Comparison of ENCODE assay signal across 14 mouse cellular contexts in genomic region chr2:27447782-27448181, GRCm38 (mm10). TPM values are rescaled to one million over a fixed set of nuclear protein-coding genes. Genes with fewer than 3 reads are reported as not detected.
DNase-seq lines count a peak whose midpoint lies in the region; ATAC-seq and TF ChIP-seq lines count a peak whose summit lies in the region.
"Had no signal": no experiment of that assay in that cellular context is flagged by ENCODE, and none has a peak within 500 bp of the region (broad histone marks: within the 10 kb centered on the region; RNA-seq: fewer than 3 reads in every experiment).

No protein-coding gene starts in this region.

- in situ Hi-C loops in ES-E14 (cut with MboI; ENCODE audit: low sequenced_read_pairs in 2 of 2, unreplicated experiment in 2 of 2), result no loop called here

- TF ChIP-seq EP300 in lung, postnatal 0 days (IDR thresholded peaks at IDR 0.05), result no peak

- H3K36me3 ChIP-seq in hindbrain, embryonic 11.5 days (ENCODE audit: control insufficient read depth, insufficient read depth, low read length), result peaks cover 20% of the 10 kb centered on the region
- peaks cover 48% of the 10 kb centered on the region for H3K36me3 ChIP-seq in hindbrain, embryonic 16.5 days (ENCODE audit: control insufficient read depth, insufficient read depth, low read length)
- H3K36me3 ChIP-seq in lung, postnatal 0 days (ENCODE audit: insufficient read depth, low read length), result peaks cover 41% of the 10 kb centered on the region
- peaks cover 38% of the 10 kb centered on the region for H3K36me3 ChIP-seq in ES-E14 (ENCODE audit: control insufficient read depth, insufficient read depth, low read length, poor library complexity, severe bottlenecking)
- H3K36me3 ChIP-seq in neural tube, embryonic 15.5 days, result peaks cover 77% of the 10 kb centered on the region

- no peak overlapping the region for H3K4me3 ChIP-seq in hindbrain, embryonic 11.5 days (ENCODE audit: low read depth, low read length)
- H3K4me3 ChIP-seq in hindbrain, embryonic 16.5 days (ENCODE audit: low read length), result no peak overlapping the region
- no peak overlapping the region for H3K4me3 ChIP-seq in lung, postnatal 0 days (ENCODE audit: low read depth, low read length)
- no peak overlapping the region for H3K4me3 ChIP-seq in ES-E14 (ENCODE audit: insufficient read depth in 1 of 2, low read depth in 1 of 2, low read length in 2 of 2, poor library complexity in 1 of 2, severe bottlenecking in 1 of 2)
- H3K4me3 ChIP-seq in neural tube, embryonic 15.5 days (replicated peaks), result no peak overlapping the region
- H3K4me3 ChIP-seq: limb, embryonic 10.5 days; lung, embryonic 15.5 days; neural tube, embryonic 13.5 days had no signal

- peak; percentile 40; the same call in 1 of the 2 replicates for TF ChIP-seq CTCF in lung, postnatal 0 days (IDR thresholded peaks at IDR 0.05)

- H3K9ac ChIP-seq in hindbrain, embryonic 11.5 days (ENCODE audit: low read depth, low read length), result no peak overlapping the region
- H3K9ac ChIP-seq in hindbrain, embryonic 16.5 days (ENCODE audit: low read depth, low read length), result no peak overlapping the region
- H3K9ac ChIP-seq in lung, postnatal 0 days (replicated peaks; ENCODE audit: low read depth), result no peak overlapping the region
- H3K9ac ChIP-seq in ES-E14 (ENCODE audit: insufficient read depth, low read depth, low read length, poor library complexity, severe bottlenecking), result no peak overlapping the region
- no peak overlapping the region for H3K9ac ChIP-seq in neural tube, embryonic 15.5 days (replicated peaks)
- H3K9ac ChIP-seq: hindbrain, embryonic 14.5 days; lung, embryonic 15.5 days; neural tube, embryonic 13.5 days had no signal

- peak; percentile 32 for DNase-seq in hindbrain, embryonic 11.5 days (ENCODE audit: low spot score)
- DNase-seq in lung, postnatal 0 days (ENCODE audit: low spot score), result no peak
- no peak for DNase-seq in lung, postnatal 10 days
- DNase-seq in ES-E14 (ENCODE audit: low read depth, low spot score), result peak; percentile 34
- DNase-seq: adrenal gland, postnatal 14 days had no signal

- H3K27ac ChIP-seq in hindbrain, embryonic 11.5 days (ENCODE audit: low read depth, low read length), result no peak overlapping the region
- no peak overlapping the region for H3K27ac ChIP-seq in hindbrain, embryonic 16.5 days (ENCODE audit: low read depth, low read length)
- H3K27ac ChIP-seq in lung, postnatal 0 days (ENCODE audit: low read length), result no peak overlapping the region
- H3K27ac ChIP-seq in ES-E14 (ENCODE audit: insufficient read depth, low read depth, low read length, poor library complexity, severe bottlenecking), result no peak overlapping the region
- H3K27ac ChIP-seq in neural tube, embryonic 15.5 days (replicated peaks), result no peak overlapping the region
- H3K27ac ChIP-seq: hindbrain, embryonic 14.5 days; limb, embryonic 10.5 days; lung, embryonic 15.5 days; neural tube, embryonic 13.5 days had no signal

- H3K9me3 ChIP-seq in hindbrain, embryonic 11.5 days (ENCODE audit: control insufficient read depth, low read length), result no peaks in the 10 kb centered on the region
- no peaks in the 10 kb centered on the region for H3K9me3 ChIP-seq in hindbrain, embryonic 16.5 days (ENCODE audit: control insufficient read depth, low read length)
- no peaks in the 10 kb centered on the region for H3K9me3 ChIP-seq in lung, postnatal 0 days (ENCODE audit: low read length)
- no peaks in the 10 kb centered on the region for H3K9me3 ChIP-seq in ES-E14 (ENCODE audit: control insufficient read depth, insufficient read depth, low read depth, low read length)
- H3K9me3 ChIP-seq in neural tube, embryonic 15.5 days (replicated peaks), result no peaks in the 10 kb centered on the region
- H3K9me3 ChIP-seq: limb, embryonic 10.5 days; lung, embryonic 15.5 days; neural tube, embryonic 13.5 days had no signal

- H3K27me3 ChIP-seq in hindbrain, embryonic 11.5 days (ENCODE audit: control insufficient read depth, insufficient read depth, low read length), result no peaks in the 10 kb centered on the region
- no peaks in the 10 kb centered on the region for H3K27me3 ChIP-seq in hindbrain, embryonic 16.5 days (replicated peaks; ENCODE audit: control insufficient read depth, insufficient read depth, low read length)
- no peaks in the 10 kb centered on the region for H3K27me3 ChIP-seq in lung, postnatal 0 days (replicated peaks; ENCODE audit: insufficient read depth, low read length)
- no peaks in the 10 kb centered on the region for H3K27me3 ChIP-seq in neural tube, embryonic 15.5 days (replicated peaks)
- H3K27me3 ChIP-seq: lung, embryonic 15.5 days; neural tube, embryonic 13.5 days had no signal

- no peak overlapping the region for H3K4me2 ChIP-seq in hindbrain, embryonic 11.5 days (replicated peaks; ENCODE audit: low read depth, low read length)
- H3K4me2 ChIP-seq in hindbrain, embryonic 16.5 days (ENCODE audit: low read length), result no peak overlapping the region
- H3K4me2 ChIP-seq in lung, postnatal 0 days (replicated peaks; ENCODE audit: low read depth, low read length), result no peak overlapping the region
- H3K4me2 ChIP-seq in neural tube, embryonic 15.5 days, result no peak overlapping the region
- H3K4me2 ChIP-seq: hindbrain, embryonic 14.5 days; lung, embryonic 15.5 days; neural tube, embryonic 13.5 days had no signal

- no peak for ATAC-seq in hindbrain, embryonic 11.5 days (ENCODE audit: low FRiP score)
- no peak for ATAC-seq in hindbrain, embryonic 16.5 days
- ATAC-seq in lung, postnatal 0 days, result no peak
- peak; percentile 64; the same call in 1 of the 2 replicates for ATAC-seq in common myeloid progenitor, adult 5-6 weeks (replicated peaks; ENCODE audit: low read depth, poor library complexity, severe bottlenecking)
- no peak for ATAC-seq in neural tube, embryonic 15.5 days (ENCODE audit: low FRiP score)
- ATAC-seq: CD4-positive, CD25-positive, alpha-beta regulatory T cell, adult 4 months; midbrain, embryonic 16.5 days had no signal

- 82% methylated on average over 5 of the region's 5 CpGs for WGBS in hindbrain, embryonic 11.5 days
- WGBS in hindbrain, embryonic 16.5 days, result 86% methylated on average over 5 of the region's 5 CpGs
- 84% methylated on average over 5 of the region's 5 CpGs for WGBS in lung, postnatal 0 days
- 87% methylated on average over 5 of the region's 5 CpGs for WGBS in neural tube, embryonic 15.5 days

- H3K4me1 ChIP-seq in hindbrain, embryonic 11.5 days (replicated peaks; ENCODE audit: control insufficient read depth, insufficient read depth, low read length), result peaks cover 2% of the 10 kb centered on the region; the same call in 1 of the 2 replicates
- H3K4me1 ChIP-seq in hindbrain, embryonic 16.5 days (ENCODE audit: control insufficient read depth, insufficient read depth, low read depth, low read length), result peaks cover 12% of the 10 kb centered on the region
- no peaks in the 10 kb centered on the region for H3K4me1 ChIP-seq in lung, postnatal 0 days (ENCODE audit: insufficient read depth, low read depth, low read length)
- H3K4me1 ChIP-seq in ES-E14 (ENCODE audit: control insufficient read depth in 2 of 2, insufficient read depth in 2 of 2, low read length in 2 of 2, poor library complexity in 1 of 2), result peaks cover 0 to 8% of the 10 kb centered on the region in 2 experiments; a peak in 1 of 4 replicates
- peaks cover 12% of the 10 kb centered on the region for H3K4me1 ChIP-seq in neural tube, embryonic 15.5 days

TF ChIP-seq in ES-E14, 5 proteins besides CTCF, POLR2A, EP300 and RAD21:
- TF ChIP-seq ZC3H11A (IDR thresholded peaks at IDR 0.05; ENCODE audit: borderline replicate concordance, low read depth, low read length) (no peak), MAFK (IDR thresholded peaks at IDR 0.05; ENCODE audit: insufficient read depth, low read depth, low read length) (no peak), CHD2 (IDR thresholded peaks at IDR 0.05; ENCODE audit: low read depth, low read length) (no peak), HCFC1 (IDR thresholded peaks at IDR 0.05; ENCODE audit: borderline replicate concordance, insufficient read depth, low read length) (no peak), ZNF384 (IDR thresholded peaks at IDR 0.05; ENCODE audit: low read depth, low read length) (no peak)

RNA-seq across cellular contexts. Expression of gene Brd3os, which starts 5.7 kb away (rescaled TPM):
- polyA plus RNA-seq in hindbrain, embryonic 11.5 days (2014; fragmentation: Nextera tagmentation; extraction: Ambion mirVana), result 15.0 and 17.3 TPM in 2 replicates
- polyA plus RNA-seq in hindbrain, embryonic 16.5 days (2015; fragmentation: Nextera tagmentation; extraction: Ambion mirVana), result 45.6 and 46.2 TPM in 2 replicates
- polyA plus RNA-seq in lung, postnatal 0 days (2015; fragmentation: Nextera tagmentation; extraction: Ambion mirVana), result 3.4 and 3.8 TPM in 2 replicates
- 1.6 TPM in 2 replicates for total RNA-seq in ES-E14 (2012; rRNA removed)
- total RNA-seq in common myeloid progenitor, adult 5-6 weeks (2017), result 0.05 and 0.15 TPM in 2 replicates
- 40.4 and 45.0 TPM in 2 replicates for polyA plus RNA-seq in neural tube, embryonic 15.5 days (2015; fragmentation: Nextera tagmentation; extraction: Ambion mirVana)

RNA-seq across cellular contexts. Expression of gene Vav2, which starts 20.9 kb away (rescaled TPM):
- 12.9 and 14.9 TPM in 2 replicates for polyA plus RNA-seq in hindbrain, embryonic 11.5 days (2014; fragmentation: Nextera tagmentation; extraction: Ambion mirVana)
- 10.4 and 11.8 TPM in 2 replicates for polyA plus RNA-seq in hindbrain, embryonic 16.5 days (2015; fragmentation: Nextera tagmentation; extraction: Ambion mirVana)
- 11.8 and 12.1 TPM in 2 replicates for polyA plus RNA-seq in lung, postnatal 0 days (2015; fragmentation: Nextera tagmentation; extraction: Ambion mirVana)
- total RNA-seq in ES-E14 (2012; rRNA removed), result 17.4 and 21.1 TPM in 2 replicates
- 8.2 and 11.6 TPM in 2 replicates for total RNA-seq in common myeloid progenitor, adult 5-6 weeks (2017)
- 12.4 and 15.5 TPM in 2 replicates for polyA plus RNA-seq in neural tube, embryonic 15.5 days (2015; fragmentation: Nextera tagmentation; extraction: Ambion mirVana)

RNA-seq across cellular contexts. Expression of gene Brd3, which starts 59.7 kb away (rescaled TPM):
- polyA plus RNA-seq in hindbrain, embryonic 11.5 days (2014; fragmentation: Nextera tagmentation; extraction: Ambion mirVana), result 160 and 161 TPM in 2 replicates
- 102 and 129 TPM in 2 replicates for polyA plus RNA-seq in hindbrain, embryonic 16.5 days (2015; fragmentation: Nextera tagmentation; extraction: Ambion mirVana)
- polyA plus RNA-seq in lung, postnatal 0 days (2015; fragmentation: Nextera tagmentation; extraction: Ambion mirVana), result 44.9 and 47.5 TPM in 2 replicates
- total RNA-seq in ES-E14 (2012; rRNA removed), result 28.4 and 29.3 TPM in 2 replicates
- 27.0 and 47.2 TPM in 2 replicates for total RNA-seq in common myeloid progenitor, adult 5-6 weeks (2017)
- 98.6 and 99.7 TPM in 2 replicates for polyA plus RNA-seq in neural tube, embryonic 15.5 days (2015; fragmentation: Nextera tagmentation; extraction: Ambion mirVana)

Comparison
In these comparisons a context has a peak if more than half of its experiments do, and no peak if none do; other contexts are left out.
1. DNase-seq: peak in hindbrain, embryonic 11.5 days (single experiment) and ES-E14 (single experiment); none in lung, postnatal 0 days (single experiment) and lung, postnatal 10 days (single experiment).